In genomic region chr7:134525461-134525860, GRCm38 (mm10) we compare ENCODE assay signal across 28 mouse cellular contexts.
DNase-seq lines count a peak whose midpoint lies in the region; ATAC-seq lines count a peak whose summit lies in the region.
"Had no signal": no experiment of that assay in that cellular context is flagged by ENCODE, and none has a peak within 500 bp of the region (broad histone marks: within the 10 kb centered on the region; RNA-seq: fewer than 3 reads in every experiment).

No protein-coding gene starts in this region.

- H3K36me3 ChIP-seq in liver, embryonic 13.5 days, result no peaks in the 10 kb centered on the region
- no peaks in the 10 kb centered on the region for H3K36me3 ChIP-seq in liver, embryonic 16.5 days (ENCODE audit: control insufficient read depth, insufficient read depth)
- H3K36me3 ChIP-seq: embryonic facial prominence, embryonic 12.5 days; embryonic facial prominence, embryonic 15.5 days; G1E; heart, embryonic 10.5 days; heart, embryonic 13.5 days; hindbrain, embryonic 13.5 days had no signal

- WGBS in liver, embryonic 13.5 days (ENCODE audit: insufficient replicate concordance), result 49% methylated on average over 2 of the region's 2 CpGs
- 50% methylated on average over 2 of the region's 2 CpGs for WGBS in liver, embryonic 16.5 days (ENCODE audit: insufficient replicate concordance)

- no peaks in the 10 kb centered on the region for H3K9me3 ChIP-seq in liver, embryonic 13.5 days (replicated peaks)
- no peaks in the 10 kb centered on the region for H3K9me3 ChIP-seq in liver, embryonic 16.5 days (replicated peaks; ENCODE audit: control insufficient read depth, low read length)
- H3K9me3 ChIP-seq: embryonic facial prominence, embryonic 12.5 days; embryonic facial prominence, embryonic 15.5 days; heart, embryonic 10.5 days; heart, embryonic 13.5 days; hindbrain, embryonic 13.5 days had no signal

- peak; percentile 1 for DNase-seq in c-Kit-positive CD71-positive TER-119-negative erythroid progenitor cells, embryonic 14.5 days (ENCODE audit: low read depth)
- DNase-seq in liver, embryonic 13.5 days, result no peak
- no peak for DNase-seq in frontal cortex, postnatal 10 days (ENCODE audit: low spot score in 2 of 2)
- no peak for DNase-seq in heart, postnatal 25 days (ENCODE audit: low spot score)
- no peak for DNase-seq in thymus, postnatal 25 days
- DNase-seq: adrenal gland, postnatal 10 days; adrenal gland, postnatal 36 days; B cell, adult 2 months; cerebellum, adult 11 months; cerebellum, adult 2 months; cerebellum, adult 9-11 months; cerebellum, postnatal 25 days; forebrain, postnatal 0 days; gastrocnemius, postnatal 25 days; heart, adult 2 months; heart, postnatal 14 days had no signal

- intact Hi-C loops in heart, postnatal 25 days (cut with DNase I), result no loop called here

- H3K4me2 ChIP-seq in liver, embryonic 13.5 days, result peak overlapping the region; percentile 26; the same call in 1 of the 2 replicates
- no peak overlapping the region for H3K4me2 ChIP-seq in liver, embryonic 16.5 days (ENCODE audit: low read depth, low read length)
- H3K4me2 ChIP-seq: embryonic facial prominence, embryonic 12.5 days; embryonic facial prominence, embryonic 15.5 days; heart, embryonic 13.5 days; hindbrain, embryonic 13.5 days had no signal

- no peaks in the 10 kb centered on the region for H3K27me3 ChIP-seq in liver, embryonic 13.5 days
- no peaks in the 10 kb centered on the region for H3K27me3 ChIP-seq in liver, embryonic 16.5 days (ENCODE audit: control insufficient read depth, insufficient read depth, low read depth, low read length)
- H3K27me3 ChIP-seq: CH12.LX; embryonic facial prominence, embryonic 12.5 days; embryonic facial prominence, embryonic 15.5 days; heart, embryonic 13.5 days; hindbrain, embryonic 13.5 days; Patski had no signal

- H3K9ac ChIP-seq in liver, embryonic 13.5 days, result no peak overlapping the region
- no peak overlapping the region for H3K9ac ChIP-seq in liver, embryonic 16.5 days (ENCODE audit: low read depth, low read length)
- H3K9ac ChIP-seq: embryonic facial prominence, embryonic 12.5 days; embryonic facial prominence, embryonic 15.5 days; forebrain, postnatal 0 days; heart, embryonic 13.5 days; hindbrain, embryonic 13.5 days had no signal

- ATAC-seq in liver, embryonic 13.5 days (ENCODE audit: low read depth), result peak; percentile 68
- peak; percentile 53 for ATAC-seq in liver, embryonic 16.5 days (ENCODE audit: low read depth)
- ATAC-seq in megakaryocyte-erythroid progenitor cell, adult 5-6 weeks (replicated peaks; ENCODE audit: low FRiP score, low TSS enrichment, poor library complexity, severe bottlenecking), result peak; percentile 27
- ATAC-seq: forebrain, embryonic 14.5 days; forebrain, postnatal 0 days; hindbrain, embryonic 16.5 days; Patski had no signal

- H3K4me3 ChIP-seq in liver, embryonic 13.5 days (replicated peaks), result no peak overlapping the region
- H3K4me3 ChIP-seq in liver, embryonic 16.5 days (ENCODE audit: low read depth, low read length), result no peak overlapping the region
- H3K4me3 ChIP-seq: embryonic facial prominence, embryonic 12.5 days; embryonic facial prominence, embryonic 15.5 days; heart, adult 2 months; heart, embryonic 10.5 days; heart, embryonic 13.5 days; hindbrain, embryonic 13.5 days had no signal

- peaks cover 32% of the 10 kb centered on the region for H3K4me1 ChIP-seq in liver, embryonic 13.5 days (replicated peaks)
- H3K4me1 ChIP-seq in liver, embryonic 16.5 days (ENCODE audit: control insufficient read depth, low read depth, low read length), result peaks cover 22% of the 10 kb centered on the region
- H3K4me1 ChIP-seq: embryonic facial prominence, embryonic 12.5 days; embryonic facial prominence, embryonic 15.5 days; heart, embryonic 10.5 days; heart, embryonic 13.5 days; hindbrain, embryonic 13.5 days had no signal

- H3K27ac ChIP-seq in liver, embryonic 13.5 days, result peak overlapping the region; percentile 20
- no peak overlapping the region for H3K27ac ChIP-seq in liver, embryonic 16.5 days (ENCODE audit: low read length)
- H3K27ac ChIP-seq: embryonic facial prominence, embryonic 12.5 days; embryonic facial prominence, embryonic 15.5 days; heart, adult 2 months; heart, embryonic 10.5 days; heart, embryonic 13.5 days; hindbrain, embryonic 13.5 days had no signal
